Mouse (Mus musculus) cerebellum, postnatal 4 days (tissue): ENCODE measurements around the gene Adamtsl2.

Experiments used
- DNase-seq, 2 experiments: peaks; one replicate each; pipeline ENCODE4 v3.0.0; 2022; ENCODE audit warnings: low spot score in 2 of 2, mixed read lengths in 1 of 2

Adamtsl2 gene

GRCm38 (mm10) chr2:27075485-27075884 is 3.7 kb upstream of the Adamtsl2 start:
- DNase-seq: peak in 1 of 2 experiments; percentile 50

DNA sequence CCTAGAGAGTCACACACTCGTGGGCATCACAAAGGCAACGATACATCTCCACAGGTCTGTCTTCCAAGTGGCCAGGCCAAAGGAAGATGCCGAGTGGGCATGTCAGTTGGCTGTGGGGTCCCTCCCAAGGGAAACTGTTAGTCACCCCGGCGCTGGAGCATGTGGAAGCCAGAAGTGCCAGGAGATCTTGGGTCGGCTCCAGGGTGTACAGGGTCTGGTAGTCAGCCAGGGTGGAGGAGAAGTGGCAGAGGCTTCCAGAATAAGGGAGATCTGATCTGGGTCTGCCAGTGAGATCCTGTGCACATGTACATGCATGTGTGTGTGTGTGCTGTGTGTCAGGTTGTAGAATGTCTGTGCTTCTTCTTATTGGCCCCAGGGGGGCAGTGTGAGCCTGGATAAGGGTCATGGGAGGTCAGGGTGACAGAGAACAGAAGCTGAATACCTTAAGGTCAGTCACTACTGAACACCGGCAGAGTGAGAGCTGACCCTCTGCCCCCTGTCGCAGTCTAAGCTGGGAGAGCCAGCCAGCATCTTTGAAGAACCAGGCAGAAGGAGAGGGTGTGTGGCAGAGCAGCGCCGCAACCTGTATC is 1.4 kb upstream of the Adamtsl2 start:
- peak in 1 of 2 experiments; percentile 46 for DNase-seq

GRCm38 (mm10) chr2:27078312-27078711 is 867 bp upstream of the Adamtsl2 start:
- DNase-seq: no peak

DNA sequence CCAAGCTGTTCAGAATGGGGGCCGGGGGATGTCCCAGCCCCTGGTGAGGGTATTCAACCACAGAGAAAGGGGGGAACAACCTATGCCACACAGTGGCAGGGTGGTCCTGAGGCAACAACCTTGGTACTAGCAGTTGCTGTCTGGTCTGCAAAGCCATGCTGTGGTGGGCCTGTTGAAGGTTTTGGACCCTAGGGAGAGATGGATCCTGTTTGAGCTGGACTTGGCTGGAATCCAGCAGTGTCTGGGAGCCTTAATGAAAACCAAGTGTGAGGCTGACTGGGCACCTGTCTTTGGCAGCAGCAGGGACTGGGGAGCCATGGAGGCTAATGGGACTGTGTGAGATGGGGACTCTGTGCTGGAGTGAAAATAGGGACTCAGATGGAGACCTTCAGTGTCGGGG is 470 bp downstream of the Adamtsl2 start:
- peak in 1 of 2 experiments; percentile 38 for DNase-seq

DNA sequence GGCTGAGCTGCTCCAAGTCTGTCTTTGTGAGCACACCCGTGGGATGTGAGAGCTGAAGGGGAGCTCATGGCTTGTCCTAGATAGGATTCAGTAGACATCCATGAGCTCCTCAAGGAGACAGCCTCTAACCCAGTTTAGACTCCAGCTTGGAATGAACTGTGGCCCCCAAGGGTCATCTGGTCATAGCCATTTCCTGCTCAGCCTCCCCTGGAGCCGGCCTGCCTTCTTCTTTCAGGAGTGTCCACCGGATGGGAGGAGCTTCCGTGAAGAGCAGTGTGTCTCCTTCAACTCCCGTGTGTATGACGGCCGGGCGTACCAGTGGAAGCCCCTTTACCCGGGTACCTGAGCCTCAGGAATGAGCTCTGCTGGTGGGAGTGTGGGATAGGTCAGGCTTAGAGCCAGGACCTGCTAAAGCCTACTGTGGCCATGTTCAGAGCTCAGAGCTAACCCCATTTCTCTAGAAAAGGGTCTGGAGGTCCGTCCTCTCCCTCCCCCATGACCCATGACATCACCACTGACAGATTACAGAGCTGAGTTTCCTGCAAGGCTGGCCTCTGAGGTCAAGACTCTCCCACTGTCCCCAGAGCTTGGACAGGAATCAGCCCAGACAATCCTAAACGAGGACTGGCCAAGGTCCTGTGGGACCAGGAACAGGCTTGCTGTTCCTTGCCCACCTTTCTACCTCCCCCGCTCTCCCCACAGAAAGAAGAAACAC is 4.7 kb downstream of the Adamtsl2 start:
- DNase-seq: no peak

DNA sequence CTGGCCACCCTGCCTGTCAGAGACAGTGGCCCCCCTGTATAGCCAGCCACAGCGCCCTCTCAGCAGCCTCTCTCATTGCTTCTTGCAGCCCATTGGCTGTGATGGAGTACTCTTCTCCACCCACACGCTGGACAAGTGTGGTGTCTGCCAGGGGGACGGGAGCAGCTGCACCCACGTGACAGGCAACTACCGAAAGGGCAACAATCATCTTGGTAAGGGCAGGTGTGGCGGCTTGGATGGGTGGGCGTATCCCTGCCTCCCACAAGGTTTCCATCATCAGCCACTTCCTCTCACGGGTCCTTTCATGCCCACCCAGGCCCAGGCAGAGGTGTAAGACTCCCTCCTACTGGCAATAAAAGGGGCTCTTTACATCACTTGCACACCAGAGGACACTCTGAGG is 5.8 kb downstream of the Adamtsl2 start:
- DNase-seq: no peak

- DNase-seq: no peak
Observed at GRCm38 (mm10) chr2:27085801-27086200, 6.6 kb downstream of the Adamtsl2 start.

GRCm38 (mm10) chr2:27086483-27087010 is 7.4 kb downstream of the Adamtsl2 start:
- DNase-seq: no peak

DNA sequence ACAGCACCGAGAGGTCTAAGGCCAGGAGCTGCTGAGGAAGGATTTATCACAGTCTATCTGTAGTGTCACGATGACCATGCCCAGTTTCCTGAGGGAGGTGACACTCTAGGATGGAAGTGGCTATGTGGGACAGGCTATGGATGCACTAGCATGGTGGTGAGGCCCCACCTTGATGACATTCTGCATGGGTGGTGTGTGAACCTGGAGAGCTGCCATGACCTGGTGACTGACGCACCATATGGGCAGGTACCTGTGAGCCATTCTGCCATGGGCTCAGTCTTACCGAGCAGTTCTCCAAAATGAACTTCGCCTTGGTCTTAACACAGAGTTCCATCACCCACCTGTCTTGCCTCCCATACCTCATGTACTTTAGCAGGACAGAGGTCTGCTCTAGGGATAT is 8.4 kb downstream of the Adamtsl2 start:
- DNase-seq: no peak

DNA sequence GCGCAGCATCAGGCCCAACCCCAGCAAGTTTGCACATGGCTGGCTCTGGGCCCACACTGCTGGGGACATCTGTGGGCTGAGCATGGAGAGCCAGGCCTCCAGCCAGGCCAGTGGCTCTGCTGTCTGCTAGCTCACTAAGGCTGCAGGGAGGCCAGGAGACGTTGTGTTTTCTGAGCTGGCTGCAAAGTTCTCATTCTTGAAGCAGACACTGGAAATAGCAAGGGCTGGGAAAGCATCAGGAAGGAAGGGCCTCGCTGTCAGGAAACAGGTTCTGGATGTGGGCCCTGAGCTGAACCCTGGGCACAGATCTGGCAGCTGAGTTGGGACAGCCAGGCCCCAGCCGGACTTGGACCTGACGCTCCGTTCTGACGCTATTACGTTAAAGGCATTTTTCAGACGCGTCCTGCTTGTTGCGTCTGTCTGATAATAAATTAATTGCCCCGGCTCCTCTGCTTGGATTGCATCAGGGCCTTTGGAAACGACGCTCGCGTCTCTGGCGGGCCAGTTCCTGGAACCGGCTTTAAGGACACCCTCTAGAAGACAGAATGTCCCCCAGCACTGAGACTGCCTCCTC is 9.0 kb downstream of the Adamtsl2 start:
- peak in 1 of 2 experiments; percentile 44 for DNase-seq

- no peak for DNase-seq
Observed at GRCm38 (mm10) chr2:27088700-27089099, 9.5 kb downstream of the Adamtsl2 start.

DNA sequence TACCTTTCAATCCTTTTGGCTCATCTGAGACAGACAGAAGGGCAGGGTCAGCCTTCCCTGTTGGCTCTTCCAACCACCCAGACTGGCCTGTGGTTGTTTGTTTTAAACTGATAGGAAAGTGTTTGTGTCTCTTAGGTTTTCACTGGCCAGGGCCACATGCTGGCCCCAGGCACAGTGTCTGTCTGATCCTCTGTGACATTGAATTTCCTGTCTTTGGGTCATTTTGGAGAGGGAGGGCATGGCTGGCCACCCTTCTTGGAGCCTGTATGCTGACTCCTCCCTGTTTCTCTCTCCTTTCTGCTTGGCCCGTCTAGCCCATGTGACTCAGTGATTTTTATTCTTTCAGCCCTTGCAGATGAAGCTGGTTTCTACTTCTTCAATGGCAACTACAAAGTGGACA is 10.1 kb downstream of the Adamtsl2 start:
- DNase-seq: no peak

DNA sequence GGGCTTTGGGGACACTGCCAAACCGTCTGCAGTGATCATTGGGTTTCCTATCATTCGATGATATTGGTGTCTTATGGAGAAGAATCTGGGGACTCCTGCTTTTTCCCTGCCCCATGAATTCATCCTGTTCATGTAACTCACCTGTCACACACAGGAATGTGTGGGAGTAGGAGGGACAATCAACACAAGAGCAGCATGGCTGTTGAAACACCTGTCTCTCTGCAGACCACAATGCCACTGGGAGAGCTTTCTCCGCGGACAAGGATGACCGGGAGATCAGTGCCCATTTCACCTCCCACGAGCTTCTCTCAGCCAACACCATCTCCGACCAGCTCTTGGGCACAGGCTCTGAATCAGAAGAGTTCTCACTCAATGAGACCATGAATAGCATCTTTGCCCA is 16.0 kb downstream of the Adamtsl2 start:
- no peak for DNase-seq

- no peak for DNase-seq
Observed at GRCm38 (mm10) chr2:27096341-27096981, 17.3 kb downstream of the Adamtsl2 start.

DNA sequence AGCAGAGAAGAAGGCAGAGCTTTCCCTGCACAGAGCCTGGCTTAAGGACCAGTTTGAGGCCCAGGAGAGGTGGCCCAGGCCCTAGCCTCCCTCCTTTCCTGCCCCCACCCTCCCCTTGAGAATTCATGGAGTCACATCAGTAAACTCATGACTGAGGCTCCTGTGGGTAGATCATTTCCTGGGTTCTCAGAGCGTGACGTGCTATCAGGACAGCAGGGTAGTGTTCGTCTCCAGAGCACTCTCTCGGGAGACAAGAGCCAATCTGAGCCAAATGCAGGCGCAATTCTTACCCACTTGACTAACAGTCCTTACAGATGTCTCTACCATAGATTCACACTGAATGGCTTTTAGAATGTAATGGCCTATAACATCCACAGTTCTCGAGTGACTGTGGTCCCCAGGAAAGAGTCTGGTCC is 18.1 kb downstream of the Adamtsl2 start:
- DNase-seq: no peak

GRCm38 (mm10) chr2:27097776-27098175 is 18.6 kb downstream of the Adamtsl2 start:
- peak in 1 of 2 experiments; percentile 30 for DNase-seq

DNA sequence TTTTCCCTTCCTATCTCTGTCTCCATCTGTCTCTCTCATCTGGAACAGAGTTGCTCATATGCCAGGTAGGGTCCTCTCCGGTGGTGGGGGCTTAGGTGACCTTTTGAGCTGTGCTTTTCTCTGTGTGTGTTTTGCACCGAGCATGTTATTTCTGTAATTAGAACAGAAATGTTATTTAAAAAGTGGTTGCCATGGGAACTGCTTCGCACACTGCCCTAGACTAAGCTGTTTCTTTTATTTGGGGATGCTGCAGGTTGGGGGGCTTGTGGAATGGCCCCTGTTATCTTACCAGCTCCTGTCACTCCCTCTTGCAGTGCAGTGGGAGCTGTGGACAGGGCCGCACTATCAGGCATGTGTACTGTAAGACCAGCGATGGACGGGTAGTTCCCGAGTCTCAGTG is 24.4 kb downstream of the Adamtsl2 start:
- DNase-seq: no peak

GRCm38 (mm10) chr2:27106816-27107215 is 27.6 kb downstream of the Adamtsl2 start:
- no peak for DNase-seq

GRCm38 (mm10) chr2:27108144-27108543 is 29.0 kb downstream of the Adamtsl2 start:
- no peak for DNase-seq

DNA sequence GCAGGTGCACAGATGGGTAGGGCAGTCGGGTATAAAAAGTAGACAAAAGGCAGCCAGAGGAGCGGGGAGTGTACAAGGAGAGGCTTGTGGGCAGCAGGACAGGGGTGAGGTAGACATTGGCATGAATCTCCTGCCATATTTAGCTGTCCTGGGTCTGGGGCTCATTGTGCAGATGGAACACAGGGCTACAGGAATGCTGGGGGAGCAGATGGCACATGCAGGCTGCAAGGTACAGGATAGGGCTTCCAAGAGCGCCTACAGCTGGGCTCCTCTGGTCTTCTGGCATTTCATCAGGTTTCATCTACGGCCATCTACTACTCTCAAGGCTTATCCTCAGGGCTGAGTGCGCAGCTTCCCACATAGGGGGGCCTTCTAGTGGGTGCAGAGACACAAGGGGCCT is 29.9 kb downstream of the Adamtsl2 start:
- peak in 1 of 2 experiments; percentile 34 for DNase-seq

DNA sequence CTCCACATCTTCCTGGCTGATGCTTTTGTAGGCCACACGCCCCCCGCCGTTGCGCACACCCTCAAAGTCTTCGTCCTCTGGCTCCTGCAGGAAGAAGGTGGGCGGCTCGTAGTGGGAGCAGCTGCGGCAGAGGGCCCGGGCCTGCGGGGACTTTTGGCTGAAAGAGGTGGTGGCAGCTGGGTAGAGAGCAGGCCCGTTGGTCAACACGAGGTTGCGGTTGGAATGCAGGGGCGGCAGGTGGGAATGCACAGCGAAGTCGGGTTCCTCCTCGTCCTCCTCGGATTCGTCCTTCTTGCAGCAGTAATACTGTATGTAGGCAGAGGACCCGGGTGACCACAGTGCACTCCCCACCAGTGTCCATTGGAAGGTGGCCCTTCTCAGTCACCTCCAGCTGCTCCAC is 33.4 kb downstream of the Adamtsl2 start:
- DNase-seq: no peak

DNA sequence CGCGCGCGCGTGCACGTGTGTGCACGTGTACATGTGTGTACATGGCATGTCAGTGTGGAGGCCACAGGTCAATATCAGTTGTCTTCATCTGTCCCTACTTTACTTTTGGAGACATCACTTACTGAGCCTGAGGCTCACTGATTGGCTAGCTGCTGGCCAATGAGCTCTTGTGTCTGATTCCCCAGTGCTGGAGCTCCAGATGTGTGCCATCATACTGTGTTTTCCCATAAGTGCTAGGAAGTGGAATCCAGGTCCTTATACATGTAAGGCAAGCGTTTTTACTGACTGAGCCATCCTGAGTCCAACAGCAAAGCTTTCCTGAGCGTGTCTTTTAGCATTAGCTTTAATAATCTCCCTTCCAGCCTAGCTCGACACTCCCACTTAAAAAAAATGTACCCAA is 35.0 kb downstream of the Adamtsl2 start:
- no peak for DNase-seq
